Comparison of ENCODE assay signal across 18 mouse cellular contexts in genomic region chr5:138459107-138459506, GRCm38 (mm10).
"Had no signal": no experiment of that assay in that cellular context is flagged by ENCODE, and none has a peak within 500 bp of the region (broad histone marks: within the 10 kb centered on the region; RNA-seq: fewer than 3 reads in every experiment).

No protein-coding gene starts in this region.

- H3K9ac ChIP-seq: intestine, embryonic 15.5 days; limb, embryonic 12.5 days; liver, embryonic 13.5 days; midbrain, embryonic 13.5 days had no signal

- DNase-seq: kidney, adult 11 months; kidney, adult 9 months; kidney, postnatal 25 days; layer of hippocampus, adult 9-11 months; liver, embryonic 13.5 days; lung, adult 2 months; lung, postnatal 36 days; thymus, adult 2 months; thymus, postnatal 14 days; thymus, postnatal 4 days had no signal

- H3K27me3 ChIP-seq: intestine, embryonic 15.5 days; limb, embryonic 12.5 days; liver, embryonic 13.5 days; megakaryocyte, embryonic 14.5 days; midbrain, embryonic 13.5 days had no signal

- H3K4me3 ChIP-seq: intestine, embryonic 15.5 days; layer of hippocampus, adult 2 months; limb, embryonic 12.5 days; liver, embryonic 13.5 days; megakaryocyte, embryonic 14.5 days; midbrain, embryonic 10.5 days; midbrain, embryonic 13.5 days had no signal

- H3K4me1 ChIP-seq: intestine, embryonic 15.5 days; limb, embryonic 12.5 days; liver, embryonic 13.5 days; megakaryocyte, embryonic 14.5 days; midbrain, embryonic 10.5 days; midbrain, embryonic 13.5 days had no signal

- H3K27ac ChIP-seq: intestine, embryonic 15.5 days; layer of hippocampus, adult 2 months; limb, embryonic 12.5 days; liver, embryonic 13.5 days; midbrain, embryonic 10.5 days; midbrain, embryonic 13.5 days; stomach, postnatal 0 days had no signal

- ATAC-seq: intestine, embryonic 15.5 days; lung, postnatal 0 days; midbrain, embryonic 13.5 days had no signal

- H3K4me2 ChIP-seq: intestine, embryonic 15.5 days; limb, embryonic 12.5 days; liver, embryonic 13.5 days; midbrain, embryonic 13.5 days had no signal
